ENCODE assay signal across 8 mouse cellular contexts in the genomic region with DNA sequence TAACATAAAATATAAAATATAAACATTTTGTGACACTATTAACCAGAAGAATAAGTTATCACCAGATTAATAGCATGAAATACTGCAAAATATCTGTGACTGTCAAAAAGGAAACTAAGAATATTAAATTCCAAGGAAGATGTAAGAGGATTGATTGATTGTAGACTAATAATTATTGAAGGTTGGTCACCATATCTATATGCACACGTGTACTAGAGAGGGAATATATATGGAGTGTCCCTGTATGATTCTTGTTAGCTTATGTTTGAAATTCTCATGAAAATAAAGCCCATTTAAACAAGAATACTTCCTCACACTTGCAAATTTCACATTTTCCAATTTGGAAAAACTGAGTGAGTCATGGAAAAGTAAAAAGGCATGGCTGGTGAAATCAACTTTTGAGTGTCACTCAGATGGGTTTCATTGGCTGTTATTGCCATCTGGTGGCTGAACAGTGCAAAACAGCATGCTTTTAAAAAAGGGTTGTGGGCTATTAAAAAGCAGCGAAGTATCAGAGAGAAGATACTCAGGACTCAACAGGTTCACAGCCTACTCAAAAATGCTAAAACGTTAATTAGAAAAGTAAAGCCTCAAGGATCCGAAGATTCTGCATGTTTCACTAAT.
A peak's percentile ranks its signal among the peaks of the same experiment; 100 is the strongest.
DNase-seq lines count a peak whose midpoint lies in the region.

No protein-coding gene starts in this region.

- intact Hi-C loops in heart, postnatal 14 days (cut with DNase I), result loop anchor here (1.0 kb wide), 1 partner anchor 360 kb away; no protein-coding TSS in a partner anchor

- peak; percentile 6 for DNase-seq in urinary bladder, postnatal 25 days (ENCODE audit: low spot score)
- DNase-seq in urinary bladder, adult 2 months (ENCODE audit: low spot score), result no peak
- peak; percentile 67 for DNase-seq in brain, adult 2 months (ENCODE audit: low read depth, low spot score)
- DNase-seq in heart, postnatal 14 days, result peak; percentile 21 to 60
- peak; percentile 10 to 49 for DNase-seq in left cerebral cortex, adult 9 months (ENCODE audit: low spot score in 2 of 2)
- peak; percentile 33 for DNase-seq in neural tube, embryonic 10.5 days (ENCODE audit: extremely low spot score, low spot score)
- DNase-seq in spleen, postnatal 14 days (ENCODE audit: low spot score in 2 of 2), result no peak
- no peak for DNase-seq in c-Kit-positive CD71-positive TER-119-positive erythroid progenitor cells, embryonic 14.5 days (ENCODE audit: low spot score)

Comparison
In these comparisons a context has a peak if more than half of its experiments do, and no peak if none do; other contexts are left out.
1. DNase-seq: peak in urinary bladder, postnatal 25 days (single experiment), brain, adult 2 months (single experiment), heart, postnatal 14 days (2 of 2), left cerebral cortex, adult 9 months (2 of 2) and neural tube, embryonic 10.5 days (single experiment); none in urinary bladder, adult 2 months (single experiment), spleen, postnatal 14 days (0 of 2) and c-Kit-positive CD71-positive TER-119-positive erythroid progenitor cells, embryonic 14.5 days (single experiment).